Mouse (Mus musculus): ENCODE results near the gene Gpr37l1.
"Not testable (repeated sequence)": the region's sequence is repeated elsewhere in the genome, so short reads cannot be mapped to it uniquely, and the experiment has no call there.

- TF ChIP-seq POLR2A (IDR thresholded peaks at IDR 0.05; ENCODE audit: borderline replicate concordance, insufficient read depth, low read length); CTCF (IDR thresholded peaks at IDR 0.05; ENCODE audit: borderline replicate concordance, insufficient read depth, low read depth, low read length): not testable (repeated sequence)
Observed at GRCm38 (mm10) chr1:135187016-135187415, 19.5 kb upstream of the Gpr37l1 start.
